Mouse (Mus musculus): ENCODE measurements around the gene Tmem242.

Gene Tmem242

GRCm38 (mm10) chr17:5372951-5373350 lies 67.1 kb downstream of the Tmem242 start:
- DNase-seq: no peak

GRCm38 (mm10) chr17:5371521-5371920 lies 68.5 kb downstream of the Tmem242 start:
- peak; percentile 44 for DNase-seq

GRCm38 (mm10) chr17:5371032-5371431 lies 69.0 kb downstream of the Tmem242 start:
- no peak for DNase-seq

- DNase-seq: no peak
Observed at GRCm38 (mm10) chr17:5365992-5366398, 74.1 kb downstream of the Tmem242 start.

Measured in right cerebral cortex, adult 18-20 months (tissue).